Mouse (Mus musculus) lung, postnatal 0 days (tissue): Measurements from ENCODE around the gene Notch3.
"Not testable (repeated sequence)": the region's sequence is repeated elsewhere in the genome, so short reads cannot be mapped to it uniquely, and the experiment has no call there.

Experiments
- CTCF ChIP-seq: IDR thresholded peaks from 2 replicates; pipeline ENCODE4 v1.5.1; 2016; ENCODE audit warnings: antibody characterized with exemption, mild to moderate bottlenecking
- EP300 ChIP-seq: IDR thresholded peaks from 2 replicates; pipeline ENCODE4 v1.6.1; 2016; ENCODE audit warnings: antibody characterized with exemption, mild to moderate bottlenecking, control low read depth

DNA sequence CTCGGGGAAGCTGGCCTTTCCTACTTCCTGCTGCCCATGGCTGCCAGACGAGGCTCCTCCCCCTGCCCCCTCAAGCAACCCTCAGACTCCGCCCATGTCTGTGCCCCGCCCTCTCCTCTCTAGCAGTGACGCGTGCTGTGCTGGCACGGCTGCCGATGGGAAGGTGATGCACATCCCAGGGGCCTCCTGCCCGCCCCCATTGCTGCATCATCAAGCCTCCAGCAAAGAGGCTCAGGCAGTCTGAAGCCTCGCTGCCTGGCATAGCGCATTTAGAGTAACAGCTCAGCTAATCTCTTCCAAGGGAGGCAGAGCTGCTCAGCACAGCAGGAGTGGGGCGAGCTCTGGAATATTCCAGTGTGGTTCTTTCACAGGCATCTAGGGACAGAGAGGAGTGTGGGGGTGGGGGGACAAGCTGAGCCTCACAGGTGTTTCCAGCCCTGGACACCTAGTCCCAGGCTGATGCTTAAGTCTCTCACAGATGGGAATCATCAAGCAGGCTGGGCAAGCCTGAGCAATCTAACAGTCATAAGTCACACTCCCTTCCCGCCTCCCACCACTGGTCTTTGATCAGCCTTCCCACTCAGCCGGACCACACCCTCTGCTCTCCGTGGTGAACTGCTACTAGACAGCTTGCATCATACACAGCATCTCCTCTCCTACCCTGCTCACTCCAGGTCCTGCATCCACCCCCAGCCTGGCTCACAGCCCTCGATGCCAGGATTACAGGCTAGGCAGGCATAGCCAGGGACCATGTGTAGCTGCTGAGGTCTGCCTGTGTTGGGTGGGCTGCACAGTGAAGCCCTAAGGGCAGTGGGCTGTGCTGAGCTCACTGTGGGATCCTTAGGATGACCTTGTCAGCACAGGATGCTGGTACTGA, 75.0 kb downstream of the Notch3 start:
- not testable (repeated sequence) for TF ChIP-seq EP300, CTCF
